ENCODE assay signal across 13 mouse cellular contexts in genomic region chr9:20543496-20543895, GRCm38 (mm10). TPM values are rescaled to one million over a fixed set of nuclear protein-coding genes. Genes with fewer than 3 reads are reported as not detected.
DNase-seq lines count a peak whose midpoint lies in the region; ATAC-seq lines count a peak whose summit lies in the region.
"Had no signal": no experiment of that assay in that cellular context is flagged by ENCODE, and none has a peak within 500 bp of the region (broad histone marks: within the 10 kb centered on the region; RNA-seq: fewer than 3 reads in every experiment).

No protein-coding gene starts in this region.

- DNase-seq in forebrain, embryonic 14.5 days (ENCODE audit: low spot score) = no peak
- no peak for DNase-seq in neural tube, embryonic 11.5 days (ENCODE audit: low spot score)
- no peak for DNase-seq in neural tube, embryonic 10.5 days (ENCODE audit: extremely low spot score, low spot score)
- no peak for DNase-seq in cerebellum, adult 11-12 months
- no peak for DNase-seq in adrenal gland, postnatal 4 days (ENCODE audit: low spot score in 2 of 2)
- DNase-seq: B cell, adult 2 months; retina, postnatal 1 day; thymus, postnatal 25 days had no signal

- WGBS in forebrain, embryonic 15.5 days = 31% methylated on average over 6 of the region's 6 CpGs
- 32% methylated on average over 6 of the region's 6 CpGs for WGBS in forebrain, embryonic 14.5 days
- WGBS in neural tube, embryonic 11.5 days = 32% methylated on average over 6 of the region's 6 CpGs
- 40% methylated on average over 6 of the region's 6 CpGs for WGBS in liver, embryonic 15.5 days (ENCODE audit: insufficient replicate concordance)
- WGBS in stomach, embryonic 15.5 days = 31% methylated on average over 6 of the region's 6 CpGs

- H3K36me3 ChIP-seq in forebrain, embryonic 15.5 days = no peaks in the 10 kb centered on the region
- H3K36me3 ChIP-seq in forebrain, embryonic 14.5 days (ENCODE audit: control insufficient read depth, insufficient read depth, low read length) = no peaks in the 10 kb centered on the region
- no peaks in the 10 kb centered on the region for H3K36me3 ChIP-seq in neural tube, embryonic 11.5 days (ENCODE audit: control insufficient read depth, insufficient read depth, low read length)
- H3K36me3 ChIP-seq in liver, embryonic 15.5 days (replicated peaks) = no peaks in the 10 kb centered on the region
- no peaks in the 10 kb centered on the region for H3K36me3 ChIP-seq in stomach, embryonic 15.5 days
- H3K36me3 ChIP-seq: embryonic facial prominence, embryonic 12.5 days had no signal

- no peaks in the 10 kb centered on the region for H3K9me3 ChIP-seq in forebrain, embryonic 15.5 days
- no peaks in the 10 kb centered on the region for H3K9me3 ChIP-seq in forebrain, embryonic 14.5 days (replicated peaks; ENCODE audit: control insufficient read depth, low read length)
- H3K9me3 ChIP-seq in neural tube, embryonic 11.5 days (ENCODE audit: control insufficient read depth, low read length) = no peaks in the 10 kb centered on the region
- H3K9me3 ChIP-seq in liver, embryonic 15.5 days (replicated peaks) = no peaks in the 10 kb centered on the region
- no peaks in the 10 kb centered on the region for H3K9me3 ChIP-seq in stomach, embryonic 15.5 days
- H3K9me3 ChIP-seq: embryonic facial prominence, embryonic 12.5 days had no signal

- 0 out of 2 replicates have a peak overlapping the region, but pooled peaks have one; percentile 50 for H3K4me2 ChIP-seq in forebrain, embryonic 15.5 days (replicated peaks)
- H3K4me2 ChIP-seq in forebrain, embryonic 14.5 days (ENCODE audit: low read length) = no peak overlapping the region
- no peak overlapping the region for H3K4me2 ChIP-seq in neural tube, embryonic 11.5 days (ENCODE audit: low read depth)
- peak overlapping the region; percentile 78 for H3K4me2 ChIP-seq in liver, embryonic 15.5 days
- peak overlapping the region; percentile 83; the same call in 1 of the 2 replicates for H3K4me2 ChIP-seq in stomach, embryonic 15.5 days

- no peak overlapping the region for H3K4me3 ChIP-seq in forebrain, embryonic 15.5 days
- H3K4me3 ChIP-seq in forebrain, embryonic 14.5 days (ENCODE audit: low read depth, low read length) = no peak overlapping the region
- no peak overlapping the region for H3K4me3 ChIP-seq in neural tube, embryonic 11.5 days (ENCODE audit: low read depth, low read length)
- H3K4me3 ChIP-seq in liver, embryonic 15.5 days (replicated peaks) = no peak overlapping the region
- H3K4me3 ChIP-seq in stomach, embryonic 15.5 days (replicated peaks) = no peak overlapping the region

- peak overlapping the region; percentile 74; the same call in 1 of the 2 replicates for H3K27ac ChIP-seq in forebrain, embryonic 15.5 days (replicated peaks)
- H3K27ac ChIP-seq in forebrain, embryonic 14.5 days (ENCODE audit: low read depth, low read length) = no peak overlapping the region
- no peak overlapping the region for H3K27ac ChIP-seq in neural tube, embryonic 11.5 days (ENCODE audit: low read depth, low read length)
- H3K27ac ChIP-seq in liver, embryonic 15.5 days (replicated peaks) = no peak overlapping the region
- H3K27ac ChIP-seq in stomach, embryonic 15.5 days = peak overlapping the region; percentile 93; the same call in 1 of the 2 replicates
- H3K27ac ChIP-seq: macrophage had no signal

- no peak for ATAC-seq in forebrain, embryonic 15.5 days (replicated peaks)
- ATAC-seq in forebrain, embryonic 14.5 days = no peak
- ATAC-seq in neural tube, embryonic 11.5 days (ENCODE audit: insufficient read depth, low FRiP score, low TSS enrichment) = no peak
- ATAC-seq in liver, embryonic 15.5 days (ENCODE audit: insufficient read depth) = no peak
- ATAC-seq in stomach, embryonic 15.5 days (ENCODE audit: insufficient read depth, low FRiP score, low read depth) = no peak

- H3K27me3 ChIP-seq in forebrain, embryonic 15.5 days = 0 out of 2 replicates have a peak, but pooled peaks cover 6% of the 10 kb centered on the region
- peaks cover 6% of the 10 kb centered on the region; the same call in 1 of the 2 replicates for H3K27me3 ChIP-seq in forebrain, embryonic 14.5 days (replicated peaks; ENCODE audit: control insufficient read depth, insufficient read depth, low read length)
- H3K27me3 ChIP-seq in neural tube, embryonic 11.5 days (ENCODE audit: control insufficient read depth, insufficient read depth, low read length) = 0 out of 2 replicates have a peak, but pooled peaks cover 2% of the 10 kb centered on the region
- H3K27me3 ChIP-seq in liver, embryonic 15.5 days = peaks cover 18% of the 10 kb centered on the region
- H3K27me3 ChIP-seq in stomach, embryonic 15.5 days (replicated peaks) = no peaks in the 10 kb centered on the region
- H3K27me3 ChIP-seq: embryonic facial prominence, embryonic 12.5 days had no signal

- H3K4me1 ChIP-seq in forebrain, embryonic 15.5 days = peaks cover 8% of the 10 kb centered on the region
- H3K4me1 ChIP-seq in forebrain, embryonic 14.5 days (ENCODE audit: control insufficient read depth, insufficient read depth, low read length) = 0 out of 2 replicates have a peak, but pooled peaks cover 3% of the 10 kb centered on the region
- no peaks in the 10 kb centered on the region for H3K4me1 ChIP-seq in neural tube, embryonic 11.5 days (ENCODE audit: control insufficient read depth, insufficient read depth, low read length)
- H3K4me1 ChIP-seq in liver, embryonic 15.5 days (replicated peaks) = peaks cover 14% of the 10 kb centered on the region
- peaks cover 3% of the 10 kb centered on the region; the same call in 1 of the 2 replicates for H3K4me1 ChIP-seq in stomach, embryonic 15.5 days
- H3K4me1 ChIP-seq: embryonic facial prominence, embryonic 12.5 days had no signal

- H3K9ac ChIP-seq in forebrain, embryonic 15.5 days (replicated peaks) = no peak overlapping the region
- H3K9ac ChIP-seq in forebrain, embryonic 14.5 days (ENCODE audit: low read length) = no peak overlapping the region
- H3K9ac ChIP-seq in neural tube, embryonic 11.5 days (ENCODE audit: low read length) = peak overlapping the region; percentile 69; the same call in 1 of the 2 replicates
- no peak overlapping the region for H3K9ac ChIP-seq in liver, embryonic 15.5 days
- no peak overlapping the region for H3K9ac ChIP-seq in stomach, embryonic 15.5 days

RNA-seq across cellular contexts. Expression of gene Zfp266, which starts 22.3 kb away (rescaled TPM):
- polyA plus RNA-seq in forebrain, embryonic 15.5 days (2015; fragmentation: Nextera tagmentation; extraction: Ambion mirVana) = 160 and 167 TPM in 2 replicates
- 101 and 120 TPM in 2 replicates for polyA plus RNA-seq in forebrain, embryonic 14.5 days (2014; fragmentation: Nextera tagmentation; extraction: Ambion mirVana)
- polyA plus RNA-seq in neural tube, embryonic 11.5 days (2014; fragmentation: Nextera tagmentation; extraction: Ambion mirVana) = 137 and 141 TPM in 2 replicates
- polyA plus RNA-seq in liver, embryonic 15.5 days (2015; fragmentation: Nextera tagmentation; extraction: Ambion mirVana) = 12.3 and 12.9 TPM in 2 replicates
- polyA plus RNA-seq in stomach, embryonic 15.5 days (2015; fragmentation: Nextera tagmentation; extraction: Ambion mirVana) = 81.0 and 83.5 TPM in 2 replicates
- 10 to 100 TPM; 60.4 to 65.1 TPM for total RNA-seq in adrenal gland, postnatal 4 days (2021)

RNA-seq across cellular contexts. Expression of gene Zfp846, which starts 37.6 kb away (rescaled TPM):
- polyA plus RNA-seq in forebrain, embryonic 15.5 days (2015; fragmentation: Nextera tagmentation; extraction: Ambion mirVana) = 46.7 and 47.4 TPM in 2 replicates
- 34.4 and 45.5 TPM in 2 replicates for polyA plus RNA-seq in forebrain, embryonic 14.5 days (2014; fragmentation: Nextera tagmentation; extraction: Ambion mirVana)
- 21.2 and 21.6 TPM in 2 replicates for polyA plus RNA-seq in neural tube, embryonic 11.5 days (2014; fragmentation: Nextera tagmentation; extraction: Ambion mirVana)
- 1.9 and 2.2 TPM in 2 replicates for polyA plus RNA-seq in liver, embryonic 15.5 days (2015; fragmentation: Nextera tagmentation; extraction: Ambion mirVana)
- 16.5 and 17.8 TPM in 2 replicates for polyA plus RNA-seq in stomach, embryonic 15.5 days (2015; fragmentation: Nextera tagmentation; extraction: Ambion mirVana)
- total RNA-seq in adrenal gland, postnatal 4 days (2021) = 10 to 100 TPM; 12.0 to 13.6 TPM

RNA-seq across cellular contexts. Expression of gene Zfp426, which starts 51.0 kb away (rescaled TPM):
- 30.7 and 34.0 TPM in 2 replicates for polyA plus RNA-seq in forebrain, embryonic 15.5 days (2015; fragmentation: Nextera tagmentation; extraction: Ambion mirVana)
- 40.5 and 41.6 TPM in 2 replicates for polyA plus RNA-seq in forebrain, embryonic 14.5 days (2014; fragmentation: Nextera tagmentation; extraction: Ambion mirVana)
- polyA plus RNA-seq in neural tube, embryonic 11.5 days (2014; fragmentation: Nextera tagmentation; extraction: Ambion mirVana) = 35.4 and 37.6 TPM in 2 replicates
- polyA plus RNA-seq in liver, embryonic 15.5 days (2015; fragmentation: Nextera tagmentation; extraction: Ambion mirVana) = 6.4 and 7.6 TPM in 2 replicates
- polyA plus RNA-seq in stomach, embryonic 15.5 days (2015; fragmentation: Nextera tagmentation; extraction: Ambion mirVana) = 17.4 and 19.2 TPM in 2 replicates
- 10 to 100 TPM; 28.6 TPM for total RNA-seq in adrenal gland, postnatal 4 days (2021)

Comparison
In these comparisons a context has a peak if more than half of its experiments do, and no peak if none do; other contexts are left out.
1. H3K27ac ChIP-seq: peak in forebrain, embryonic 15.5 days (single experiment) and stomach, embryonic 15.5 days (single experiment); none in forebrain, embryonic 14.5 days (single experiment), neural tube, embryonic 11.5 days (single experiment) and liver, embryonic 15.5 days (single experiment).
2. H3K4me2 ChIP-seq: peak in forebrain, embryonic 15.5 days (single experiment), liver, embryonic 15.5 days (single experiment) and stomach, embryonic 15.5 days (single experiment); none in forebrain, embryonic 14.5 days (single experiment) and neural tube, embryonic 11.5 days (single experiment).